Comparison of ENCODE assay signal across 9 mouse cellular contexts in the genomic region with DNA sequence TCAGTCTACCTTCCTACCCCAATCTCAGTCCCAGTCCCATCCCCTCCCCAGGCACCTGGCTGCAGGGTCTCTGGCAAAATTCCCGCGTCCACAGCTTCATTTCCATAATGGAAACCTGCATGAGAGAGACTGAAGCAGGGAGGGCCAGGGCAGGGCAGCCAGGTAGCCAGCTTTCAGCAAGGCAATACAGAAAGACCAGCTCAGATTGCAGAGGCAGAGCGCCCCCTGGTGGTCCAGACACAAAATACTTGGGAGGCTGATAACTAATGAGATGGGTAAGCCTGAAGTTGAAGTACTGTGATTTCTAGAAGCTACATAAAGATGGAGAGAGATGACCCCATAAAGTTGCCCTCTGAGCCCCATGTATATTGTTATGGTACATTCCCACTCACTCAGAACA. TPM values are rescaled to one million over a fixed set of nuclear protein-coding genes. Genes with fewer than 3 reads are reported as not detected.
DNase-seq lines count a peak whose midpoint lies in the region; ATAC-seq lines count a peak whose summit lies in the region.
"Had no signal": no experiment of that assay in that cellular context is flagged by ENCODE, and none has a peak within 500 bp of the region (broad histone marks: within the 10 kb centered on the region; RNA-seq: fewer than 3 reads in every experiment).

No protein-coding gene starts in this region.

- H3K4me3 ChIP-seq in forebrain, embryonic 11.5 days (ENCODE audit: low read depth, low read length) = no peak overlapping the region

- H3K9ac ChIP-seq in forebrain, embryonic 11.5 days (ENCODE audit: low read length) = no peak overlapping the region

- H3K4me1 ChIP-seq in forebrain, embryonic 11.5 days (replicated peaks; ENCODE audit: control insufficient read depth, insufficient read depth, low read length) = no peaks in the 10 kb centered on the region

- H3K9me3 ChIP-seq in forebrain, embryonic 11.5 days (ENCODE audit: control insufficient read depth, low read length) = no peaks in the 10 kb centered on the region

- H3K27ac ChIP-seq in forebrain, embryonic 11.5 days (ENCODE audit: low read depth, low read length) = no peak overlapping the region
- H3K27ac ChIP-seq: macrophage had no signal

- WGBS in forebrain, embryonic 11.5 days = 2% methylated on average over 3 of the region's 3 CpGs

- H3K36me3 ChIP-seq in forebrain, embryonic 11.5 days (ENCODE audit: control insufficient read depth, insufficient read depth, low read length) = no peaks in the 10 kb centered on the region

- no peak overlapping the region for H3K4me2 ChIP-seq in forebrain, embryonic 11.5 days (ENCODE audit: low read depth, low read length, severe bottlenecking)

- peak; percentile 67 for ATAC-seq in forebrain, embryonic 11.5 days (replicated peaks; ENCODE audit: low FRiP score)
- peak; percentile 62 to 81 for ATAC-seq in hematopoietic stem cell, adult 5-6 weeks (replicated peaks in 1 of 2; ENCODE audit: insufficient read depth in 1 of 2, low FRiP score in 2 of 2, low TSS enrichment in 1 of 2, low read depth in 1 of 2, poor library complexity in 2 of 2, severe bottlenecking in 2 of 2)

- DNase-seq in MEL-GATA-1-ER (ENCODE audit: extremely low read depth, low read depth) = peak; percentile 35
- peak; percentile 44 for DNase-seq in c-Kit-positive CD71-positive TER-119-negative erythroid progenitor cells, embryonic 14.5 days (ENCODE audit: low read depth)
- DNase-seq in forebrain, embryonic 11.5 days (ENCODE audit: low spot score) = peak; percentile 89
- peak; percentile 34 to 72 for DNase-seq in layer of hippocampus, adult 8-10 months (ENCODE audit: low spot score in 2 of 2)
- DNase-seq in lung, postnatal 25 days (ENCODE audit: low spot score) = peak; percentile 69
- DNase-seq in right cerebral cortex, adult 2 months (ENCODE audit: low spot score in 2 of 2) = peak; percentile 75 to 77
- DNase-seq in urinary bladder, postnatal 36 days (ENCODE audit: low spot score in 2 of 2) = peak; percentile 61 to 73

- H3K27me3 ChIP-seq in forebrain, embryonic 11.5 days (ENCODE audit: control insufficient read depth, insufficient read depth, low read length) = no peaks in the 10 kb centered on the region; the same call in 1 of the 2 replicates

RNA-seq across cellular contexts. Expression of gene 1520401A03Rik, which starts 16.4 kb away (rescaled TPM):
- polyA plus RNA-seq in forebrain, embryonic 11.5 days (2014; fragmentation: Nextera tagmentation; extraction: Ambion mirVana) = not detected in 2 replicates
- total RNA-seq in hematopoietic stem cell, adult 5-6 weeks (2017) = not detected in 2 replicates
- total RNA-seq in layer of hippocampus, adult 8-10 months (2022) = under 1 TPM; 0.16 to 0.81 (median 0.32) TPM
- polyA plus RNA-seq: macrophage had no signal

RNA-seq across cellular contexts. Expression of gene Pkmyt1, which starts 19.9 kb away (rescaled TPM):
- polyA plus RNA-seq in forebrain, embryonic 11.5 days (2014; fragmentation: Nextera tagmentation; extraction: Ambion mirVana) = 61.3 and 62.9 TPM in 2 replicates
- 13.9 and 14.3 TPM in 2 replicates for total RNA-seq in hematopoietic stem cell, adult 5-6 weeks (2017)
- total RNA-seq in layer of hippocampus, adult 8-10 months (2022) = 1 to 10 TPM; 4.3 to 5.2 (median 4.7) TPM

RNA-seq across cellular contexts. Expression of gene Cldn9, which starts 22.4 kb away (rescaled TPM):
- polyA plus RNA-seq in forebrain, embryonic 11.5 days (2014; fragmentation: Nextera tagmentation; extraction: Ambion mirVana) = 4.8 and 6.6 TPM in 2 replicates
- total RNA-seq in hematopoietic stem cell, adult 5-6 weeks (2017) = not detected in 2 replicates
- under 1 TPM in 1 of 4 experiments, not detected in 3; 0.68 TPM for total RNA-seq in layer of hippocampus, adult 8-10 months (2022)
- polyA plus RNA-seq: macrophage had no signal

RNA-seq across cellular contexts. Expression of gene Cldn6, which starts 27.2 kb away (rescaled TPM):
- 8.7 and 9.7 TPM in 2 replicates for polyA plus RNA-seq in forebrain, embryonic 11.5 days (2014; fragmentation: Nextera tagmentation; extraction: Ambion mirVana)
- not detected in 2 replicates for total RNA-seq in hematopoietic stem cell, adult 5-6 weeks (2017)
- not detected for total RNA-seq in layer of hippocampus, adult 8-10 months (2022)
- polyA plus RNA-seq: macrophage had no signal

RNA-seq across cellular contexts. Expression of gene Tnfrsf12a, which starts 28.9 kb away (rescaled TPM):
- polyA plus RNA-seq in forebrain, embryonic 11.5 days (2014; fragmentation: Nextera tagmentation; extraction: Ambion mirVana) = 2.5 and 2.7 TPM in 2 replicates
- total RNA-seq in hematopoietic stem cell, adult 5-6 weeks (2017) = 6.3 and 24.1 TPM in 2 replicates
- 1 to 10 TPM; 6.4 to 9.8 (median 7.4) TPM for total RNA-seq in layer of hippocampus, adult 8-10 months (2022)

Comparison
In these comparisons a context has a peak if more than half of its experiments do, and no peak if none do; other contexts are left out.
1. DNase-seq: peak in every context shown above with its lines; median percentile 89 in forebrain, embryonic 11.5 days; 76 in right cerebral cortex, adult 2 months; 69 in lung, postnatal 25 days; 67 in urinary bladder, postnatal 36 days; 53 in layer of hippocampus, adult 8-10 months; 44 in c-Kit-positive CD71-positive TER-119-negative erythroid progenitor cells, embryonic 14.5 days; 35 in MEL-GATA-1-ER.